Mouse (Mus musculus) erythroblast, embryonic 14.5 days (primary cell): ENCODE data around the gene Ttc3. TPM values are rescaled to one million over a fixed set of nuclear protein-coding genes. Genes with fewer than 3 reads are reported as not detected.

Experiments
- H3K27me3 ChIP-seq: 2 replicates; pipeline ENCODE4 v1.6.1; 2012; ENCODE audit warnings: inconsistent platforms; ENCODE audit not compliant: control insufficient read depth
- H3K36me3 ChIP-seq: 2 replicates; pipeline ENCODE4 v1.6.1; 2012; ENCODE audit warnings: mild to moderate bottlenecking, inconsistent platforms; ENCODE audit not compliant: control insufficient read depth
- H3K4me1 ChIP-seq: 2 replicates; pipeline ENCODE4 v1.6.1; 2012; ENCODE audit warnings: inconsistent platforms; ENCODE audit not compliant: control insufficient read depth
- H3K4me3 ChIP-seq: replicated peaks from 2 replicates; pipeline ENCODE3; 2012; ENCODE audit warnings: moderate library complexity, mild to moderate bottlenecking, inconsistent platforms
- H3K9me3 ChIP-seq: 2 replicates; pipeline ENCODE4 v1.6.1; 2012; ENCODE audit warnings: low read length, inconsistent platforms, mixed read lengths; ENCODE audit not compliant: control insufficient read depth
- GATA1 ChIP-seq: IDR thresholded peaks from 2 replicates; pipeline ENCODE4 v1.6.1; 2012; ENCODE audit warnings: low read length, inconsistent platforms, mixed read lengths
- TAL1 ChIP-seq: IDR thresholded peaks from 3 replicates; pipeline ENCODE4 v1.6.1; 2012; ENCODE audit warnings: low read length, inconsistent platforms, mixed read lengths
- polyA plus RNA-seq: library from polyadenylated mRNA; stranded (reverse); fragments of >175 nt; gene quantifications from 2 replicates; pipeline ENCODE4 v1.2.3, GENCODE M21; 2012

The Ttc3 gene
- polyA plus RNA-seq, 1 experiment: 0.18 TPM

DNA sequence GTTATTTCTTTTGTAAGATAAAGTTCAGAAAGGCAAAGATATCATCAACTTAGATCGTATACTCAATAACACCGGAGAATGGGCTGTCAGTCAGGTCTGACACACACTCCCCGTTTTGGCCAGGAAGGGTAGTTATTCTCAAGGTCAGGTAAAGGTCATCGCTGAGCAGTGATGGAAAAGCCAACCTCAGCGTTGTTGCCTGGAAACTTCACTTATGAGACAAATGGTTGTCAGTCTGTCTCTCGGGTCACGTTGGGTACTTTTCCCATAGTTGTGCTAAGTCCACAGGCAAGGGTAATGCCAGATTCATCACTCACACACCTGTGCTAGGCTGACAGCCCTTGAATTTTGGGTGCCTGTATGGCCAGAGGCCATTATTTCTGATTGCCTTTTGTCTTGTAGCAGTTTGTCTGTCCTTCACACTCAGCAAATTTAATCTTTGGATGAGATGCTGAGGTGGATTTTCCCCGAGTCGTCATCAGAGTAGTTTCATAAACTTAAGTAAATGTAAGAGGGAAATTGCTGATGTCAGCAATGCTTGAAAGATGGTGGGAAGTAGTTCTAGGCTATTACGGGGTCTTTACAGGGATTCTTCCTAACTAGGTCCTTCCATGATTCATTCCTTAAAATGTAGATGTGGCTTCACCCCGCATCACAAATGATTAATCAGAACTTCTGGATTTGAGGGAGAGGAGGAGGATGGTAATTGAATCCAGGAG lies 13.5 kb upstream of the Ttc3 start:
- Histone ChIP-seq H3K9me3 (no peaks in the 10 kb centered on the region), H3K4me1 (peaks cover 7% of the 10 kb centered on the region), H3K4me3 (no peak overlapping the region), H3K27me3 (no peaks in the 10 kb centered on the region), H3K36me3 (no peaks in the 10 kb centered on the region)
- TF ChIP-seq TAL1 (no peak), GATA1 (no peak)

- no peaks in the 10 kb centered on the region for H3K9me3 ChIP-seq
- H3K36me3 ChIP-seq: no peaks in the 10 kb centered on the region
- TF ChIP-seq TAL1 (no peak), GATA1 (no peak)
- H3K4me1 ChIP-seq: peaks cover 7% of the 10 kb centered on the region
- no peak overlapping the region for H3K4me3 ChIP-seq
- no peaks in the 10 kb centered on the region for H3K27me3 ChIP-seq
These were observed 12.3 kb upstream of the Ttc3 start for GRCm38 (mm10) chr16:94358091-94358490.

- no peaks in the 10 kb centered on the region for H3K27me3 ChIP-seq
- no peaks in the 10 kb centered on the region for H3K9me3 ChIP-seq
- peaks cover 4% of the 10 kb centered on the region; the same call in 1 of the 2 replicates for H3K36me3 ChIP-seq
- no peak overlapping the region for H3K4me3 ChIP-seq
- peaks cover 7% of the 10 kb centered on the region for H3K4me1 ChIP-seq
- TF ChIP-seq TAL1 (no peak), GATA1 (no peak)
These were observed 9.7 kb upstream of the Ttc3 start for GRCm38 (mm10) chr16:94360578-94361350.

- TF ChIP-seq TAL1: no peak
- TF ChIP-seq GATA1: no peak
- no peak overlapping the region for H3K4me3 ChIP-seq
- H3K36me3 ChIP-seq: peaks cover 4% of the 10 kb centered on the region; the same call in 1 of the 2 replicates
- H3K4me1 ChIP-seq: peaks cover 12% of the 10 kb centered on the region
- H3K9me3 ChIP-seq: no peaks in the 10 kb centered on the region
- no peaks in the 10 kb centered on the region for H3K27me3 ChIP-seq
These were observed 8.1 kb upstream of the Ttc3 start for GRCm38 (mm10) chr16:94362174-94362873.

GRCm38 (mm10) chr16:94363814-94364213 lies 6.6 kb upstream of the Ttc3 start:
- TF ChIP-seq GATA1: no peak
- no peak for TF ChIP-seq TAL1
- H3K4me3 ChIP-seq: no peak overlapping the region
- peaks cover 4% of the 10 kb centered on the region; the same call in 1 of the 2 replicates for H3K36me3 ChIP-seq
- no peaks in the 10 kb centered on the region for H3K9me3 ChIP-seq
- H3K27me3 ChIP-seq: no peaks in the 10 kb centered on the region
- peaks cover 14% of the 10 kb centered on the region for H3K4me1 ChIP-seq

DNA sequence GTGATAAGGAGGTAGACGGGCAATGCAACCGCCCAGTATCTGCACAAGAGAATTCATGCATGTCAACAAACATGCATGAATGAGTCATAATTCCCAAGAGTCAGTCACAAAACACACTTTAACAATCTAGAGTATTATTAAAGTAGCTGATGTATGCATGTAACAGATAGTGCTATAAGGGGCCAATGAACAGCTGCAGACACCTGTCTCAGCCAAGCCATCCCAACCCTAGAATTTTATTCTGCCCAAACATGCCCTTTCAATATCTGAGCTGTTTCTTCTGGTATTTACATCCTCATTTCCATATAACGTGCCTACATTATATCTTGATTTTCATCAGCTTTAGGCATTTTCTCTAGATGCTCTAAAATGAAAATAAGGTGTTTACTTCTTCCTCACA lies 5.0 kb upstream of the Ttc3 start:
- Histone ChIP-seq H3K4me1 (peaks cover 30% of the 10 kb centered on the region), H3K4me3 (no peak overlapping the region), H3K36me3 (peaks cover 4% of the 10 kb centered on the region; the same call in 1 of the 2 replicates), H3K27me3 (no peaks in the 10 kb centered on the region), H3K9me3 (no peaks in the 10 kb centered on the region)
- TF ChIP-seq TAL1 (no peak), GATA1 (no peak)

GRCm38 (mm10) chr16:94369596-94370172 lies 734 bp upstream of the Ttc3 start:
- Histone ChIP-seq H3K4me1 (peaks cover 49% of the 10 kb centered on the region), H3K27me3 (no peaks in the 10 kb centered on the region), H3K36me3 (peaks cover 2% of the 10 kb centered on the region; the same call in 1 of the 2 replicates), H3K4me3 (peak overlapping the region; percentile 77), H3K9me3 (no peaks in the 10 kb centered on the region)
- no peak for TF ChIP-seq GATA1
- TF ChIP-seq TAL1: no peak

GRCm38 (mm10) chr16:94370915-94371300 lies 490 bp downstream of the Ttc3 start:
- peaks cover 49% of the 10 kb centered on the region for H3K4me1 ChIP-seq
- no peak for TF ChIP-seq TAL1
- TF ChIP-seq GATA1: no peak
- H3K9me3 ChIP-seq: no peaks in the 10 kb centered on the region
- no peaks in the 10 kb centered on the region for H3K36me3 ChIP-seq
- no peaks in the 10 kb centered on the region for H3K27me3 ChIP-seq
- peak overlapping the region; percentile 77 for H3K4me3 ChIP-seq
